9 mouse cellular contexts compared by ENCODE assay signal in genomic region chr6:48642764-48643292, GRCm38 (mm10). TPM values are rescaled to one million over a fixed set of nuclear protein-coding genes. Genes with fewer than 3 reads are reported as not detected.
DNase-seq lines count a peak whose midpoint lies in the region; ATAC-seq and TF ChIP-seq lines count a peak whose summit lies in the region.
"Had no signal": no experiment of that assay in that cellular context is flagged by ENCODE, and none has a peak within 500 bp of the region (broad histone marks: within the 10 kb centered on the region; RNA-seq: fewer than 3 reads in every experiment).

No protein-coding gene starts in this region.

- no peaks in the 10 kb centered on the region for H3K27me3 ChIP-seq in heart, embryonic 10.5 days (ENCODE audit: insufficient read depth, poor library complexity, severe bottlenecking)
- H3K27me3 ChIP-seq in lung, postnatal 0 days (replicated peaks; ENCODE audit: insufficient read depth, low read length) = no peaks in the 10 kb centered on the region
- H3K27me3 ChIP-seq: stomach, embryonic 15.5 days had no signal

- H3K4me1 ChIP-seq in heart, embryonic 10.5 days = no peaks in the 10 kb centered on the region
- H3K4me1 ChIP-seq in lung, postnatal 0 days (ENCODE audit: insufficient read depth, low read depth, low read length) = no peaks in the 10 kb centered on the region
- H3K4me1 ChIP-seq: stomach, embryonic 15.5 days had no signal

- 20% methylated on average over 4 of the region's 4 CpGs for WGBS in heart, embryonic 10.5 days
- WGBS in lung, postnatal 0 days = 21% methylated on average over 4 of the region's 4 CpGs

- H3K27ac ChIP-seq in heart, embryonic 10.5 days = no peak overlapping the region
- H3K27ac ChIP-seq in lung, postnatal 0 days (ENCODE audit: low read length) = no peak overlapping the region
- H3K27ac ChIP-seq: stomach, embryonic 15.5 days had no signal

- H3K36me3 ChIP-seq in heart, embryonic 10.5 days = no peaks in the 10 kb centered on the region
- no peaks in the 10 kb centered on the region for H3K36me3 ChIP-seq in lung, postnatal 0 days (ENCODE audit: insufficient read depth, low read length)
- H3K36me3 ChIP-seq: stomach, embryonic 15.5 days had no signal

- peak; percentile 84 for DNase-seq in heart, adult 11 months
- DNase-seq in heart, embryonic 10.5 days (ENCODE audit: low spot score) = no peak
- peak; percentile 41 for DNase-seq in thymus, postnatal 14 days
- no peak for DNase-seq in thymus, postnatal 36 days
- peak; percentile 65 for DNase-seq in embryo, embryonic 11.5 days (ENCODE audit: low read depth, low spot score)
- peak; percentile 87 for DNase-seq in lung, postnatal 0 days (ENCODE audit: low spot score)
- DNase-seq in layer of hippocampus, postnatal 36 days = no peak

- H3K4me2 ChIP-seq in lung, postnatal 0 days (replicated peaks; ENCODE audit: low read depth, low read length) = no peak overlapping the region
- H3K4me2 ChIP-seq: stomach, embryonic 15.5 days had no signal

- H3K4me3 ChIP-seq in heart, embryonic 10.5 days = no peak overlapping the region
- no peak overlapping the region for H3K4me3 ChIP-seq in lung, postnatal 0 days (ENCODE audit: low read depth, low read length)
- H3K4me3 ChIP-seq: stomach, embryonic 15.5 days had no signal

- TF ChIP-seq EP300 in lung, postnatal 0 days (IDR thresholded peaks at IDR 0.05) = no peak

- peak; percentile 75 for TF ChIP-seq CTCF in lung, postnatal 0 days (IDR thresholded peaks at IDR 0.05)

- H3K9me3 ChIP-seq in heart, embryonic 10.5 days = no peaks in the 10 kb centered on the region
- no peaks in the 10 kb centered on the region for H3K9me3 ChIP-seq in lung, postnatal 0 days (ENCODE audit: low read length)
- H3K9me3 ChIP-seq: stomach, embryonic 15.5 days had no signal

- H3K9ac ChIP-seq in lung, postnatal 0 days (replicated peaks; ENCODE audit: low read depth) = no peak overlapping the region
- H3K9ac ChIP-seq: stomach, embryonic 15.5 days had no signal

- ATAC-seq in lung, postnatal 0 days = no peak
- no peak for ATAC-seq in erythroid progenitor cell, adult 5-6 weeks (replicated peaks; ENCODE audit: low FRiP score, poor library complexity, severe bottlenecking)

RNA-seq across cellular contexts. Expression of gene Gimap8, which starts 4.2 kb away (rescaled TPM):
- polyA plus RNA-seq in heart, embryonic 10.5 days (2016; fragmentation: Nextera tagmentation; extraction: Ambion mirVana) = 0.70 and 0.87 TPM in 2 replicates
- polyA plus RNA-seq in lung, postnatal 0 days (2015; fragmentation: Nextera tagmentation; extraction: Ambion mirVana) = 8.6 and 10.8 TPM in 2 replicates
- total RNA-seq in erythroid progenitor cell, adult 5-6 weeks (2015; ENCODE audit: low replicate concordance) = 1.8 and 7.5 TPM in 2 replicates
- 1.8 and 6.7 TPM in 2 replicates for total RNA-seq in erythroid progenitor cell, adult 5-6 weeks (2017; ENCODE audit: low replicate concordance)
- total RNA-seq in layer of hippocampus, postnatal 36 days (2021) = 1 to 10 TPM in 1 of 2 experiments, under 1 TPM in 1; 0.52 to 1.1 TPM

RNA-seq across cellular contexts. Expression of gene AI854703, which starts 16.3 kb away (rescaled TPM):
- polyA plus RNA-seq in heart, embryonic 10.5 days (2016; fragmentation: Nextera tagmentation; extraction: Ambion mirVana) = 0.90 and 1.6 TPM in 2 replicates
- 0.30 and 0.49 TPM in 2 replicates for polyA plus RNA-seq in lung, postnatal 0 days (2015; fragmentation: Nextera tagmentation; extraction: Ambion mirVana)
- total RNA-seq in erythroid progenitor cell, adult 5-6 weeks (2015; ENCODE audit: low replicate concordance) = not detected in 2 replicates
- not detected in 2 replicates for total RNA-seq in erythroid progenitor cell, adult 5-6 weeks (2017; ENCODE audit: low replicate concordance)
- 10 to 100 TPM; 13.4 to 14.5 TPM for total RNA-seq in layer of hippocampus, postnatal 36 days (2021)

RNA-seq across cellular contexts. Expression of gene Gimap9, which starts 33.1 kb away (rescaled TPM):
- polyA plus RNA-seq in heart, embryonic 10.5 days (2016; fragmentation: Nextera tagmentation; extraction: Ambion mirVana) = 7.4 and 8.7 TPM in 2 replicates
- 14.2 and 15.1 TPM in 2 replicates for polyA plus RNA-seq in lung, postnatal 0 days (2015; fragmentation: Nextera tagmentation; extraction: Ambion mirVana)
- 5.4 and 14.4 TPM in 2 replicates for total RNA-seq in erythroid progenitor cell, adult 5-6 weeks (2015; ENCODE audit: low replicate concordance)
- total RNA-seq in erythroid progenitor cell, adult 5-6 weeks (2017; ENCODE audit: low replicate concordance) = 5.7 and 9.0 TPM in 2 replicates
- under 1 TPM; 0.28 to 0.57 TPM for total RNA-seq in layer of hippocampus, postnatal 36 days (2021)

RNA-seq across cellular contexts. Expression of gene Zfp775, which starts 41.0 kb away (rescaled TPM):
- polyA plus RNA-seq in heart, embryonic 10.5 days (2016; fragmentation: Nextera tagmentation; extraction: Ambion mirVana) = 7.7 and 8.9 TPM in 2 replicates
- polyA plus RNA-seq in lung, postnatal 0 days (2015; fragmentation: Nextera tagmentation; extraction: Ambion mirVana) = 5.3 and 6.2 TPM in 2 replicates
- total RNA-seq in erythroid progenitor cell, adult 5-6 weeks (2015; ENCODE audit: low replicate concordance) = not detected in 2 replicates
- 0.15 TPM in 1 of 2 replicates, not detected in the other for total RNA-seq in erythroid progenitor cell, adult 5-6 weeks (2017; ENCODE audit: low replicate concordance)
- 1 to 10 TPM; 6.3 to 7.7 TPM for total RNA-seq in layer of hippocampus, postnatal 36 days (2021)

RNA-seq across cellular contexts. Expression of gene Gimap4, which starts 41.5 kb away (rescaled TPM):
- 6.4 and 10.6 TPM in 2 replicates for polyA plus RNA-seq in heart, embryonic 10.5 days (2016; fragmentation: Nextera tagmentation; extraction: Ambion mirVana)
- polyA plus RNA-seq in lung, postnatal 0 days (2015; fragmentation: Nextera tagmentation; extraction: Ambion mirVana) = 129 and 151 TPM in 2 replicates
- total RNA-seq in erythroid progenitor cell, adult 5-6 weeks (2015; ENCODE audit: low replicate concordance) = 13.7 and 46.5 TPM in 2 replicates
- 26.5 and 34.1 TPM in 2 replicates for total RNA-seq in erythroid progenitor cell, adult 5-6 weeks (2017; ENCODE audit: low replicate concordance)
- total RNA-seq in layer of hippocampus, postnatal 36 days (2021) = under 1 TPM; 0.17 to 0.33 TPM

Comparison
In these comparisons a context has a peak if more than half of its experiments do, and no peak if none do; other contexts are left out.
1. DNase-seq: peak in heart, adult 11 months (single experiment), thymus, postnatal 14 days (single experiment), embryo, embryonic 11.5 days (single experiment) and lung, postnatal 0 days (single experiment); none in heart, embryonic 10.5 days (single experiment), thymus, postnatal 36 days (0 of 2) and layer of hippocampus, postnatal 36 days (0 of 2).
2. RNA of gene AI854703, which starts 16.3 kb away (total RNA-seq): 13.4 to 14.5 TPM in layer of hippocampus, postnatal 36 days; not detected in erythroid progenitor cell, adult 5-6 weeks; every median in the first group is over 10 times any median in the second.
3. RNA of gene Gimap9, which starts 33.1 kb away (total RNA-seq): 5.4 to 14.4 TPM in erythroid progenitor cell, adult 5-6 weeks; 0.28 to 0.57 TPM in layer of hippocampus, postnatal 36 days; every median in the first group is over 4 times any median in the second.